In genomic region chr4:115657104-115657866, GRCm38 (mm10) we compare ENCODE assay signal across 7 mouse cellular contexts. TPM values are rescaled to one million over a fixed set of nuclear protein-coding genes. Genes with fewer than 3 reads are reported as not detected.
DNase-seq lines count a peak whose midpoint lies in the region; ATAC-seq and TF ChIP-seq lines count a peak whose summit lies in the region.

No protein-coding gene starts in this region.

- TF ChIP-seq CTCF in midbrain, postnatal 0 days (IDR thresholded peaks at IDR 0.05) = no peak

- 1% methylated on average over 33 of the region's 34 CpGs for WGBS in heart, embryonic 12.5 days
- WGBS in kidney, embryonic 14.5 days = 2% methylated on average over 34 of the region's 34 CpGs
- WGBS in liver, embryonic 12.5 days (ENCODE audit: insufficient replicate concordance) = 2% methylated on average over 34 of the region's 34 CpGs
- WGBS in midbrain, postnatal 0 days = 4% methylated on average over 31 of the region's 34 CpGs

- H3K27ac ChIP-seq in heart, embryonic 12.5 days (ENCODE audit: poor library complexity, severe bottlenecking) = no peak overlapping the region
- H3K27ac ChIP-seq in kidney, embryonic 14.5 days (ENCODE audit: low read depth, low read length) = no peak overlapping the region
- H3K27ac ChIP-seq in liver, embryonic 12.5 days = peak overlapping the region; percentile 58
- H3K27ac ChIP-seq in midbrain, postnatal 0 days (ENCODE audit: low read depth, low read length) = no peak overlapping the region

- peak; percentile 82 for ATAC-seq in heart, embryonic 12.5 days (ENCODE audit: insufficient number of reproducible peaks, low FRiP score)
- peak; percentile 93 for ATAC-seq in kidney, embryonic 14.5 days (ENCODE audit: low FRiP score, low TSS enrichment)
- peak; percentile 83 for ATAC-seq in liver, embryonic 12.5 days
- peak; percentile 91 for ATAC-seq in midbrain, postnatal 0 days (ENCODE audit: low FRiP score)

- peak overlapping the region; percentile 97 for H3K4me2 ChIP-seq in heart, embryonic 12.5 days
- peak overlapping the region; percentile 84 for H3K4me2 ChIP-seq in kidney, embryonic 14.5 days (replicated peaks; ENCODE audit: low read depth, low read length)
- peak overlapping the region; percentile 77 for H3K4me2 ChIP-seq in liver, embryonic 12.5 days
- H3K4me2 ChIP-seq in midbrain, postnatal 0 days (ENCODE audit: low read depth, low read length, poor library complexity, severe bottlenecking) = peak overlapping the region; percentile 81

- H3K27me3 ChIP-seq in heart, embryonic 12.5 days (replicated peaks) = no peaks in the 10 kb centered on the region
- H3K27me3 ChIP-seq in kidney, embryonic 14.5 days (ENCODE audit: control insufficient read depth, insufficient read depth, low read length) = no peaks in the 10 kb centered on the region
- no peaks in the 10 kb centered on the region for H3K27me3 ChIP-seq in liver, embryonic 12.5 days (replicated peaks)
- H3K27me3 ChIP-seq in midbrain, postnatal 0 days (ENCODE audit: insufficient read depth, low read length) = no peaks in the 10 kb centered on the region

- H3K4me3 ChIP-seq in heart, embryonic 12.5 days = peak overlapping the region; percentile 51
- H3K4me3 ChIP-seq in kidney, embryonic 14.5 days (ENCODE audit: low read length) = peak overlapping the region; percentile 43
- peak overlapping the region; percentile 49 for H3K4me3 ChIP-seq in liver, embryonic 12.5 days
- peak overlapping the region; percentile 45 for H3K4me3 ChIP-seq in midbrain, postnatal 0 days (ENCODE audit: low read depth, low read length)

- 0 out of 2 replicates have a peak, but pooled peaks cover 3% of the 10 kb centered on the region for H3K4me1 ChIP-seq in heart, embryonic 12.5 days (replicated peaks)
- H3K4me1 ChIP-seq in kidney, embryonic 14.5 days (ENCODE audit: control insufficient read depth, insufficient read depth, low read length) = no peaks in the 10 kb centered on the region
- H3K4me1 ChIP-seq in liver, embryonic 12.5 days = peaks cover 8% of the 10 kb centered on the region; the same call in 1 of the 2 replicates
- H3K4me1 ChIP-seq in midbrain, postnatal 0 days (ENCODE audit: insufficient read depth, low read length) = no peaks in the 10 kb centered on the region

- no peaks in the 10 kb centered on the region for H3K9me3 ChIP-seq in heart, embryonic 12.5 days (replicated peaks)
- no peaks in the 10 kb centered on the region for H3K9me3 ChIP-seq in kidney, embryonic 14.5 days (ENCODE audit: control insufficient read depth, low read length)
- no peaks in the 10 kb centered on the region for H3K9me3 ChIP-seq in liver, embryonic 12.5 days (replicated peaks)
- H3K9me3 ChIP-seq in midbrain, postnatal 0 days (ENCODE audit: low read length) = no peaks in the 10 kb centered on the region

- DNase-seq in adrenal gland, postnatal 14 days = peak; percentile 65
- peak; percentile 65 for DNase-seq in embryo, embryonic 9.5 days (ENCODE audit: extremely low spot score)
- peak; percentile 37 for DNase-seq in midbrain, postnatal 0 days (ENCODE audit: low spot score)
- DNase-seq in thymus, postnatal 25 days = peak; percentile 27

- no peaks in the 10 kb centered on the region for H3K36me3 ChIP-seq in heart, embryonic 12.5 days
- no peaks in the 10 kb centered on the region for H3K36me3 ChIP-seq in kidney, embryonic 14.5 days (ENCODE audit: control insufficient read depth, insufficient read depth, low read length)
- no peaks in the 10 kb centered on the region for H3K36me3 ChIP-seq in liver, embryonic 12.5 days
- no peaks in the 10 kb centered on the region for H3K36me3 ChIP-seq in midbrain, postnatal 0 days (ENCODE audit: insufficient read depth, low read length)

- peak overlapping the region; percentile 68 for H3K9ac ChIP-seq in heart, embryonic 12.5 days
- H3K9ac ChIP-seq in kidney, embryonic 14.5 days (ENCODE audit: low read depth, low read length) = peak overlapping the region; percentile 51
- peak overlapping the region; percentile 48 for H3K9ac ChIP-seq in liver, embryonic 12.5 days
- peak overlapping the region; percentile 63 for H3K9ac ChIP-seq in midbrain, postnatal 0 days (replicated peaks; ENCODE audit: low read length, poor library complexity, severe bottlenecking)

RNA-seq across cellular contexts. Expression of gene Cyp4b1, which starts 9.8 kb away (rescaled TPM):
- 18.5 and 28.6 TPM in 2 replicates for total RNA-seq in adrenal gland, postnatal 14 days (2021)
- 0.74 and 1.1 TPM in 2 replicates for polyA plus RNA-seq in heart, embryonic 12.5 days (2016; fragmentation: Nextera tagmentation; extraction: Ambion mirVana)
- 1.9 and 3.1 TPM in 2 replicates for polyA plus RNA-seq in kidney, embryonic 14.5 days (2014; fragmentation: Nextera tagmentation; extraction: Ambion mirVana)
- 0.42 and 0.87 TPM in 2 replicates for polyA plus RNA-seq in liver, embryonic 12.5 days (2016; fragmentation: Nextera tagmentation; extraction: Ambion mirVana)
- total RNA-seq in midbrain, postnatal 0 days (2014; rRNA removed) = 1.9 and 4.0 TPM in 2 replicates
- polyA plus RNA-seq in midbrain, postnatal 0 days (2015; fragmentation: Nextera tagmentation; extraction: Ambion mirVana) = 1.7 and 1.9 TPM in 2 replicates

RNA-seq across cellular contexts. Expression of gene Cyp4a32, which starts 56.5 kb away (rescaled TPM):
- total RNA-seq in adrenal gland, postnatal 14 days (2021) = 3.1 and 9.7 TPM in 2 replicates
- not detected in 2 replicates for polyA plus RNA-seq in heart, embryonic 12.5 days (2016; fragmentation: Nextera tagmentation; extraction: Ambion mirVana)
- not detected in 2 replicates for polyA plus RNA-seq in kidney, embryonic 14.5 days (2014; fragmentation: Nextera tagmentation; extraction: Ambion mirVana)
- not detected in 2 replicates for polyA plus RNA-seq in liver, embryonic 12.5 days (2016; fragmentation: Nextera tagmentation; extraction: Ambion mirVana)
- total RNA-seq in midbrain, postnatal 0 days (2014; rRNA removed) = not detected in 2 replicates
- polyA plus RNA-seq in midbrain, postnatal 0 days (2015; fragmentation: Nextera tagmentation; extraction: Ambion mirVana) = not detected in 2 replicates
